Mouse (Mus musculus) CH12F3 (cell line): ENCODE results near the gene Hectd4.

Source experiments
- in situ Hi-C: fragments of 300-500 bp; cut with MboI; formaldehyde crosslinking; loops from 2 replicates; pipeline ENCODE4 v1.14.3; 2020; ENCODE audit warnings: low sequenced_read_pairs

Hectd4 gene

GRCm38 (mm10) chr5:121230811-121231210 is 10.8 kb downstream of the Hectd4 start:
- in situ Hi-C loops, result no loop called here

GRCm38 (mm10) chr5:121232789-121233188 is 12.8 kb downstream of the Hectd4 start:
- in situ Hi-C loops, result no loop called here

GRCm38 (mm10) chr5:121233726-121234125 is 13.7 kb downstream of the Hectd4 start:
- in situ Hi-C loops, result no loop called here

GRCm38 (mm10) chr5:121236171-121236570 is 16.2 kb downstream of the Hectd4 start:
- in situ Hi-C loops, result no loop called here

GRCm38 (mm10) chr5:121238208-121238607 is 18.2 kb downstream of the Hectd4 start:
- in situ Hi-C loops, result no loop called here

- in situ Hi-C loops, result no loop called here
Measured at GRCm38 (mm10) chr5:121239846-121240245, 19.8 kb downstream of the Hectd4 start.

GRCm38 (mm10) chr5:121241182-121241581 is 21.2 kb downstream of the Hectd4 start:
- in situ Hi-C loops, result no loop called here

GRCm38 (mm10) chr5:121242261-121242660 is 22.2 kb downstream of the Hectd4 start:
- in situ Hi-C loops, result no loop called here

GRCm38 (mm10) chr5:121242701-121243100 is 22.7 kb downstream of the Hectd4 start:
- in situ Hi-C loops, result no loop called here

GRCm38 (mm10) chr5:121243676-121244364 is 23.8 kb downstream of the Hectd4 start:
- in situ Hi-C loops, result no loop called here

- in situ Hi-C loops, result no loop called here
Measured at GRCm38 (mm10) chr5:121244365-121244731, 24.3 kb downstream of the Hectd4 start.

GRCm38 (mm10) chr5:121245201-121245600 is 25.2 kb downstream of the Hectd4 start:
- in situ Hi-C loops, result no loop called here

GRCm38 (mm10) chr5:121248766-121249394 is 28.9 kb downstream of the Hectd4 start:
- in situ Hi-C loops, result no loop called here

- in situ Hi-C loops, result no loop called here
Measured at GRCm38 (mm10) chr5:121249693-121250092, 29.7 kb downstream of the Hectd4 start.

- in situ Hi-C loops, result no loop called here
Measured at GRCm38 (mm10) chr5:121251813-121252212, 31.8 kb downstream of the Hectd4 start.

GRCm38 (mm10) chr5:121253816-121254497 is 33.9 kb downstream of the Hectd4 start:
- in situ Hi-C loops, result no loop called here

- in situ Hi-C loops, result no loop called here
Measured at GRCm38 (mm10) chr5:121254977-121255376, 35.0 kb downstream of the Hectd4 start.

- in situ Hi-C loops, result no loop called here
Measured at GRCm38 (mm10) chr5:121261806-121262205, 41.8 kb downstream of the Hectd4 start.

GRCm38 (mm10) chr5:121262415-121262814 is 42.4 kb downstream of the Hectd4 start:
- in situ Hi-C loops, result no loop called here

GRCm38 (mm10) chr5:121264593-121264992 is 44.6 kb downstream of the Hectd4 start:
- in situ Hi-C loops, result no loop called here

GRCm38 (mm10) chr5:121266741-121267382 is 46.8 kb downstream of the Hectd4 start:
- in situ Hi-C loops, result no loop called here

- in situ Hi-C loops, result no loop called here
Measured at GRCm38 (mm10) chr5:121271046-121271445, 51.0 kb downstream of the Hectd4 start.
